17 mouse cellular contexts compared by ENCODE assay signal in the genomic region with DNA sequence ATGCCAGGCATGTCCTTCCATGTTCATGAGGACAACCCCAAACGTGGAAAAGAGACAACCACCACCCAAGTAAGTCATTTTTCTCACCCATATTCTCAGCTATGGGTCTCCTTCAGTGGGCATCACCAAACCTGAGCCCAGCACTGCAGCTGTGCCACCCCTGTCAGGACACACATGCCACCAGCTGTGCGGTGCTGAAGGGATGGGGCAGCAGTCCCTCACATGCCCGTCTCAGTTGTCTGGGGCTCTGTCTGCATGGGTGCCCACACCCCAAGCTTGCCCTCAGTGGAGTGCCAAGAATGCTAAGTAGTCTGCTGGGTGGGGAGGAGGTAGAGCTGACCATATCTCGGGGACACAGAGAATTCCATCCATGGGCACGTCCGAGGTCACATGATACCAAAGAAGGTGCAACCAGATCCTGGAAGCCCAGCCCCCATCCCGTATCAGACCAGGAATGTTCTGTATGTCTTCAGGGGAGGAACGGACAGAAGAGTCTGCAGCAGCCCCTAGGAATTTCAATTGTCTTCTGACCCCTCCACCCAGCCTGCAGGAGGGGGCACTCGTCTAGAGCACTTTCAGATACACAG. TPM values are rescaled to one million over a fixed set of nuclear protein-coding genes. Genes with fewer than 3 reads are reported as not detected.
DNase-seq lines count a peak whose midpoint lies in the region; ATAC-seq and TF ChIP-seq lines count a peak whose summit lies in the region.
"Had no signal": no experiment of that assay in that cellular context is flagged by ENCODE, and none has a peak within 500 bp of the region (broad histone marks: within the 10 kb centered on the region; RNA-seq: fewer than 3 reads in every experiment).

No protein-coding gene starts in this region.

- H3K9me3 ChIP-seq in heart, embryonic 14.5 days (ENCODE audit: control insufficient read depth, low read length), result no peaks in the 10 kb centered on the region
- no peaks in the 10 kb centered on the region for H3K9me3 ChIP-seq in lung, embryonic 14.5 days (ENCODE audit: low read depth, low read length)
- H3K9me3 ChIP-seq in hindbrain, embryonic 10.5 days, result no peaks in the 10 kb centered on the region
- H3K9me3 ChIP-seq: embryonic facial prominence, embryonic 15.5 days; limb, embryonic 10.5 days; midbrain, embryonic 13.5 days had no signal

- no peaks in the 10 kb centered on the region for H3K36me3 ChIP-seq in heart, embryonic 14.5 days (ENCODE audit: control insufficient read depth, insufficient read depth, low read length)
- H3K36me3 ChIP-seq in lung, embryonic 14.5 days (ENCODE audit: insufficient read depth), result no peaks in the 10 kb centered on the region
- no peaks in the 10 kb centered on the region for H3K36me3 ChIP-seq in hindbrain, embryonic 10.5 days
- H3K36me3 ChIP-seq: embryonic facial prominence, embryonic 15.5 days; limb, embryonic 10.5 days; midbrain, embryonic 13.5 days had no signal

- peak; percentile 76 for DNase-seq in ZHBTc4 (ENCODE audit: low read depth, low spot score)
- peak; percentile 23 for DNase-seq in lung, embryonic 14.5 days
- DNase-seq in lung, postnatal 4 days, result peak; percentile 62 to 87
- DNase-seq in hindbrain, embryonic 10.5 days (ENCODE audit: low spot score), result no peak
- no peak for DNase-seq in spleen, adult 12 weeks (ENCODE audit: low spot score)
- DNase-seq in frontal cortex, postnatal 14 days (ENCODE audit: low spot score in 2 of 2), result no peak
- DNase-seq: cerebellum, postnatal 10 days; embryo, embryonic 11 days; gastrocnemius, postnatal 14 days; retina, postnatal 1 day; right cerebral cortex, postnatal 4 days had no signal

- H3K4me3 ChIP-seq in heart, embryonic 14.5 days (ENCODE audit: control insufficient read depth in 1 of 2, insufficient read depth in 1 of 2, low read depth in 1 of 2, low read length in 2 of 2), result no peak overlapping the region
- no peak overlapping the region for H3K4me3 ChIP-seq in lung, embryonic 14.5 days (ENCODE audit: low read depth, low read length)
- H3K4me3 ChIP-seq in hindbrain, embryonic 10.5 days, result no peak overlapping the region
- H3K4me3 ChIP-seq: embryonic facial prominence, embryonic 15.5 days; limb, embryonic 10.5 days; midbrain, embryonic 13.5 days had no signal

- H3K4me2 ChIP-seq in heart, embryonic 14.5 days (ENCODE audit: low read length), result peak overlapping the region; percentile 38
- no peak overlapping the region for H3K4me2 ChIP-seq in lung, embryonic 14.5 days
- H3K4me2 ChIP-seq: embryonic facial prominence, embryonic 15.5 days; liver, embryonic 11.5 days; midbrain, embryonic 13.5 days had no signal

- ATAC-seq in heart, embryonic 14.5 days (ENCODE audit: insufficient number of reproducible peaks, insufficient read depth, low FRiP score, low read depth), result peak; percentile 15; the same call in 1 of the 2 replicates
- no peak for ATAC-seq in lung, embryonic 14.5 days (ENCODE audit: insufficient read depth)
- ATAC-seq: midbrain, embryonic 13.5 days had no signal

- H3K27me3 ChIP-seq in heart, embryonic 14.5 days (ENCODE audit: control insufficient read depth, insufficient read depth, low read length), result no peaks in the 10 kb centered on the region
- no peaks in the 10 kb centered on the region for H3K27me3 ChIP-seq in lung, embryonic 14.5 days (ENCODE audit: insufficient read depth, low read length)
- H3K27me3 ChIP-seq in hindbrain, embryonic 10.5 days (ENCODE audit: insufficient read depth, poor library complexity, severe bottlenecking), result no peaks in the 10 kb centered on the region
- H3K27me3 ChIP-seq: embryonic facial prominence, embryonic 15.5 days; midbrain, embryonic 13.5 days had no signal

- H3K4me1 ChIP-seq in heart, embryonic 14.5 days (ENCODE audit: control insufficient read depth in 2 of 2, insufficient read depth in 2 of 2, low read length in 2 of 2), result peaks cover 22 to 38% of the 10 kb centered on the region in 2 experiments
- peaks cover 6% of the 10 kb centered on the region; the same call in 1 of the 2 replicates for H3K4me1 ChIP-seq in lung, embryonic 14.5 days (ENCODE audit: insufficient read depth)
- peaks cover 5% of the 10 kb centered on the region for H3K4me1 ChIP-seq in hindbrain, embryonic 10.5 days (replicated peaks)
- H3K4me1 ChIP-seq: limb, embryonic 10.5 days; midbrain, embryonic 13.5 days had no signal

- H3K9ac ChIP-seq in heart, embryonic 14.5 days (ENCODE audit: low read length), result no peak overlapping the region
- H3K9ac ChIP-seq in lung, embryonic 14.5 days, result no peak overlapping the region
- H3K9ac ChIP-seq: embryonic facial prominence, embryonic 15.5 days; midbrain, embryonic 13.5 days had no signal

- no peak for TF ChIP-seq CTCF in lung, embryonic 14.5 days (IDR thresholded peaks at IDR 0.05; ENCODE audit: low read depth)

- WGBS in heart, embryonic 14.5 days, result 25% methylated on average over 9 of the region's 9 CpGs
- 33% methylated on average over 9 of the region's 9 CpGs for WGBS in lung, embryonic 14.5 days
- 65% methylated on average over 9 of the region's 9 CpGs for WGBS in hindbrain, embryonic 10.5 days

- H3K27ac ChIP-seq in heart, embryonic 14.5 days (replicated peaks in 1 of 2; ENCODE audit: control insufficient read depth in 1 of 2, insufficient read depth in 1 of 2, low read depth in 2 of 2, low read length in 2 of 2), result peak overlapping the region; percentile 15 to 44; a peak in 3 of 4 replicates
- no peak overlapping the region for H3K27ac ChIP-seq in lung, embryonic 14.5 days (ENCODE audit: low read depth)
- no peak overlapping the region for H3K27ac ChIP-seq in hindbrain, embryonic 10.5 days
- H3K27ac ChIP-seq: limb, embryonic 10.5 days; midbrain, embryonic 13.5 days had no signal

RNA-seq across cellular contexts. Expression of a gene that starts 37.4 kb away (rescaled TPM):
- 35.9 and 37.2 TPM in 2 replicates for polyA plus RNA-seq in heart, embryonic 14.5 days (2014; fragmentation: Nextera tagmentation; extraction: Ambion mirVana)
- polyA plus RNA-seq in lung, embryonic 14.5 days (2014; fragmentation: Nextera tagmentation; extraction: Ambion mirVana), result 38.3 and 44.6 TPM in 2 replicates
- polyA plus RNA-seq in hindbrain, embryonic 10.5 days (2016; fragmentation: Nextera tagmentation; extraction: Ambion mirVana), result 3.2 and 3.6 TPM in 2 replicates

RNA-seq across cellular contexts. Expression of a gene that starts 44.1 kb away (rescaled TPM):
- 0.32 and 0.97 TPM in 2 replicates for polyA plus RNA-seq in heart, embryonic 14.5 days (2014; fragmentation: Nextera tagmentation; extraction: Ambion mirVana)
- 0.67 and 1.2 TPM in 2 replicates for polyA plus RNA-seq in lung, embryonic 14.5 days (2014; fragmentation: Nextera tagmentation; extraction: Ambion mirVana)
- polyA plus RNA-seq in hindbrain, embryonic 10.5 days (2016; fragmentation: Nextera tagmentation; extraction: Ambion mirVana), result 0.11 and 0.16 TPM in 2 replicates
- polyA plus RNA-seq: forebrain, embryonic 11.5 days; limb, embryonic 10.5 days; liver, embryonic 11.5 days had no signal

Comparison
In these comparisons a context has a peak if more than half of its experiments do, and no peak if none do; other contexts are left out.
1. DNase-seq: peak in ZHBTc4 (single experiment), lung, embryonic 14.5 days (single experiment) and lung, postnatal 4 days (2 of 2); none in hindbrain, embryonic 10.5 days (single experiment), spleen, adult 12 weeks (single experiment) and frontal cortex, postnatal 14 days (0 of 2).
2. H3K27ac ChIP-seq: peak in heart, embryonic 14.5 days (2 of 2); none in lung, embryonic 14.5 days (single experiment) and hindbrain, embryonic 10.5 days (single experiment).